Mouse (Mus musculus): ENCODE results near the gene Myzap. TPM values are rescaled to one million over a fixed set of nuclear protein-coding genes. Genes with fewer than 3 reads are reported as not detected.

Gene Myzap
- polyA plus RNA-seq, 2 experiments = 1.8 to 2.5 TPM

- H3K4me3 ChIP-seq (ENCODE audit: insufficient read depth in 1 of 2, low read depth in 2 of 2, low read length in 2 of 2) = no peak overlapping the region
- no peaks in the 10 kb centered on the region for H3K9me3 ChIP-seq (ENCODE audit: control insufficient read depth, low read length)
- H3K4me1 ChIP-seq (replicated peaks; ENCODE audit: control insufficient read depth in 2 of 2, insufficient read depth in 2 of 2, low read length in 1 of 2) = no peaks in the 10 kb centered on the region
- H3K4me2 ChIP-seq (ENCODE audit: low read depth) = no peak overlapping the region
- no peak for DNase-seq (ENCODE audit: low read depth in 3 of 3, low spot score in 3 of 3)
- no peaks in the 10 kb centered on the region for H3K27me3 ChIP-seq (ENCODE audit: control insufficient read depth, insufficient read depth, low read length)
- no peak for ATAC-seq (ENCODE audit: insufficient read depth)
- 66% methylated on average over 9 of the region's 9 CpGs for WGBS (ENCODE audit: insufficient replicate concordance)
- no peak for TF ChIP-seq CTCF (IDR thresholded peaks at IDR 0.05; ENCODE audit: low read depth)
- no peak for TF ChIP-seq EP300 (IDR thresholded peaks at IDR 0.05; ENCODE audit: low read depth)
- H3K27ac ChIP-seq = no peak overlapping the region
- no peak overlapping the region for H3K9ac ChIP-seq (replicated peaks)
- H3K36me3 ChIP-seq (replicated peaks; ENCODE audit: control insufficient read depth, insufficient read depth, low read depth) = no peaks in the 10 kb centered on the region
These were observed 64.7 kb downstream of the Myzap start for GRCm38 (mm10) chr9:71527438-71527837.

DNA sequence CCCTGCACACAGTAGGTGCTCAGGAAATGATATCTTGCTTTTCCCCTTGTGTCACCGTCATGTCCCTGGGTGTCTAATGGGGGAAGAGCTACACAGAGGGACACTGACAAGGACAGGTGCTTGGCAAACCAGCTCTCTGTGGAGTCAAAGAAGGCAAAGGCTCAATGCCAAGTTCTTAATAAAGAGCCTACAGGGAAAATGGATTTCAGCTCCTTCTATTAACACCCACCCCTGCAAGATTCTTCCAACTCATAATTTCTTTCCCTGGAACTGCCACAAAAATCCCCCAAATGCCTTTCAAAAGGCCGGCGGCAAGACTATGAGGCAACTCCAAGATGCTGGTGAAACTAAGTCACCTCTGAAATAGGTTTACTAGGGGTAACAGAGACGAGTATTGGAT is 68.3 kb downstream of the Myzap start:
- Histone ChIP-seq H3K9me3 (ENCODE audit: control insufficient read depth, low read length) (no peaks in the 10 kb centered on the region), H3K9ac (replicated peaks) (no peak overlapping the region), H3K4me3 (ENCODE audit: insufficient read depth in 1 of 2, low read depth in 2 of 2, low read length in 2 of 2) (no peak overlapping the region), H3K4me2 (ENCODE audit: low read depth) (no peak overlapping the region), H3K36me3 (replicated peaks; ENCODE audit: control insufficient read depth, insufficient read depth, low read depth) (no peaks in the 10 kb centered on the region), H3K27ac (no peak overlapping the region), H3K27me3 (ENCODE audit: control insufficient read depth, insufficient read depth, low read length) (no peaks in the 10 kb centered on the region), H3K4me1 (replicated peaks; ENCODE audit: control insufficient read depth in 2 of 2, insufficient read depth in 2 of 2, low read length in 1 of 2) (no peaks in the 10 kb centered on the region)
- 62% methylated on average over 4 of the region's 4 CpGs for WGBS (ENCODE audit: insufficient replicate concordance)
- ATAC-seq (ENCODE audit: insufficient read depth) (no peak), DNase-seq (ENCODE audit: low read depth in 3 of 3, low spot score in 3 of 3) (no peak)
- TF ChIP-seq EP300 (IDR thresholded peaks at IDR 0.05; ENCODE audit: low read depth) = no peak
- no peak for TF ChIP-seq CTCF (IDR thresholded peaks at IDR 0.05; ENCODE audit: low read depth)

GRCm38 (mm10) chr9:71519836-71520235 is 72.3 kb downstream of the Myzap start:
- TF ChIP-seq EP300 (IDR thresholded peaks at IDR 0.05; ENCODE audit: low read depth) (no peak), CTCF (IDR thresholded peaks at IDR 0.05; ENCODE audit: low read depth) (no peak)
- DNase-seq (ENCODE audit: low read depth in 3 of 3, low spot score in 3 of 3) (no peak), ATAC-seq (ENCODE audit: insufficient read depth) (no peak)
- Histone ChIP-seq H3K27ac (no peak overlapping the region), H3K27me3 (ENCODE audit: control insufficient read depth, insufficient read depth, low read length) (no peaks in the 10 kb centered on the region), H3K9me3 (ENCODE audit: control insufficient read depth, low read length) (no peaks in the 10 kb centered on the region), H3K36me3 (replicated peaks; ENCODE audit: control insufficient read depth, insufficient read depth, low read depth) (no peaks in the 10 kb centered on the region), H3K9ac (replicated peaks) (no peak overlapping the region), H3K4me1 (replicated peaks; ENCODE audit: control insufficient read depth in 2 of 2, insufficient read depth in 2 of 2, low read length in 1 of 2) (no peaks in the 10 kb centered on the region), H3K4me3 (ENCODE audit: insufficient read depth in 1 of 2, low read depth in 2 of 2, low read length in 2 of 2) (no peak overlapping the region), H3K4me2 (ENCODE audit: low read depth) (no peak overlapping the region)
- 57% methylated on average over 3 of the region's 3 CpGs for WGBS (ENCODE audit: insufficient replicate concordance)

DNA sequence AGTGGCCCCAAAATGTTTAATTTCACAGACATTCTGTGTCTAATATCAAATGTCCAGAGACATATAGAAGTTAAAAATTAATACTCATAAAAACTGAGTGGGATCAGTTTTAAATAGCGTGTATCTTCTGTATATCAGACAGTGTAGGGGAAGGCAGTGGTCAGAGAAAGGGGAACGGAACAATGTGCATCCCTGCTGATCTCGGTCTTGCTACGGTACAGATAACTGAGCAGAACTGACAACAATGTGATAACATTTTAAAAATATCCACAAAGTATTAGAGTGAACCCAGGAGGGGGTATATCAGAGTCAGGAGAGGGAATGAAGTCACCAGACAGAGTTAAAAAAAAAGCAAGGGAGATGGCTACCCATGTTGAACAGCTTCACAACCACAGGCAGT is 74.7 kb downstream of the Myzap start:
- no peaks in the 10 kb centered on the region for H3K27me3 ChIP-seq (ENCODE audit: control insufficient read depth, insufficient read depth, low read length)
- H3K9ac ChIP-seq (replicated peaks) = no peak overlapping the region
- no peak for ATAC-seq (ENCODE audit: insufficient read depth)
- H3K4me2 ChIP-seq (ENCODE audit: low read depth) = no peak overlapping the region
- no peak overlapping the region for H3K27ac ChIP-seq
- no peak for TF ChIP-seq CTCF (IDR thresholded peaks at IDR 0.05; ENCODE audit: low read depth)
- TF ChIP-seq EP300 (IDR thresholded peaks at IDR 0.05; ENCODE audit: low read depth) = no peak
- WGBS (ENCODE audit: insufficient replicate concordance) = 15% methylated on average over 4 of the region's 4 CpGs
- H3K36me3 ChIP-seq (replicated peaks; ENCODE audit: control insufficient read depth, insufficient read depth, low read depth) = no peaks in the 10 kb centered on the region
- DNase-seq (ENCODE audit: low read depth in 3 of 3, low spot score in 3 of 3) = no peak
- H3K4me3 ChIP-seq (ENCODE audit: insufficient read depth in 1 of 2, low read depth in 2 of 2, low read length in 2 of 2) = no peak overlapping the region
- H3K4me1 ChIP-seq (replicated peaks; ENCODE audit: control insufficient read depth in 2 of 2, insufficient read depth in 2 of 2, low read length in 1 of 2) = no peaks in the 10 kb centered on the region
- H3K9me3 ChIP-seq (ENCODE audit: control insufficient read depth, low read length) = no peaks in the 10 kb centered on the region

- no peak for ATAC-seq (ENCODE audit: insufficient read depth)
- Histone ChIP-seq H3K36me3 (replicated peaks; ENCODE audit: control insufficient read depth, insufficient read depth, low read depth) (no peaks in the 10 kb centered on the region), H3K9ac (replicated peaks) (no peak overlapping the region)
These were observed 76.3 kb downstream of the Myzap start for GRCm38 (mm10) chr9:71515862-71516261.

More at GRCm38 (mm10) chr9:71515862-71516261, 76.3 kb downstream of the Myzap start:
- no peak overlapping the region for H3K27ac ChIP-seq
- no peak for DNase-seq (ENCODE audit: low read depth in 3 of 3, low spot score in 3 of 3)
- H3K4me3 ChIP-seq (ENCODE audit: insufficient read depth in 1 of 2, low read depth in 2 of 2, low read length in 2 of 2) = no peak overlapping the region
- H3K27me3 ChIP-seq (ENCODE audit: control insufficient read depth, insufficient read depth, low read length) = no peaks in the 10 kb centered on the region
- TF ChIP-seq CTCF (IDR thresholded peaks at IDR 0.05; ENCODE audit: low read depth) = peak; percentile 25; the same call in 1 of the 2 replicates
- no peak for TF ChIP-seq EP300 (IDR thresholded peaks at IDR 0.05; ENCODE audit: low read depth)
- H3K4me2 ChIP-seq (ENCODE audit: low read depth) = no peak overlapping the region
- no peaks in the 10 kb centered on the region for H3K4me1 ChIP-seq (replicated peaks; ENCODE audit: control insufficient read depth in 2 of 2, insufficient read depth in 2 of 2, low read length in 1 of 2)
- H3K9me3 ChIP-seq (ENCODE audit: control insufficient read depth, low read length) = no peaks in the 10 kb centered on the region
- 71% methylated on average over 4 of the region's 4 CpGs for WGBS (ENCODE audit: insufficient replicate concordance)

Measured in liver, embryonic 14.5 days (tissue).